In the genomic region with DNA sequence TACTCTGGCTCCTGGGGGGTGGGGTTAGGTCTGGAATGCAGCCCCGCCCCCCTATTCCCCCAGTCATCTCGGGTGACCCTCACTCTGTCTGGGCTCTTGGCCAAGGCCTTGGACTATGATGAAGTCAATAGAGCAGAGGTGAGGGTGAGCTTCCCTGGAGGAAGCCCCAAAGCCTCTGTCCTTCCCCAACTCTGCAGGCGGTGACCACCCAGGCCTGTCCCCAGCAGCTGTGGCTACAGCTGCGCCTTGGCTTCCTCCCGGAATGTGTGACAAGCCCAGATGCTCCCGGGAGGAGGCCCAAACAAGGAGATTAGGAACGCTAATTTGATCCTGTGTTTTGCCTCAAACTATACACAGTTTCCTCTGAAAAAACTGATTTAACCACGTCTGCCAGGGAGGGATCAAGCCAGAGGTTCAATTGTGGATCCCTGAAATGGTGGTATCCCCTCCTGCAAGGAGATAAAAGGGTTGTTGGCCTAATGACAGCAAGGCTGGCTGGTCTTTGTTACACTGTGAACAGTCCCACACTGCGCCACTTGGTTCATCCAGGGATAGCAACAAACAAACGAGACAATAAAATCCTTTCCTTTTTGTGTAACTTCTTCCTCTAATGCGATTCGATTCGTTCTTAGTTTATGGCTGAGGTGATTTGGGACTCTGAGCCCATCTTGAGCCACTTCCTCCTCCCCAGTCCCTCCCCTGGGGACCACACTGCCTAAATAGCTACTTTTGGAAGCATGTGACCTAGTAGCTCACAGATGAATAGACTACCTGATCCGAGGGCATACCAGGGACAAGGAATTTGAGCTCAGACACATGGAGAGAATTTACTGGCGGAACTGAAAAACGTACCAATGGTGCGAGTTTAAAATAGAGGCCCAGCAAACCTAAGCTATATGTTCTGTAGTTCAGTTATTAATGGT, we compare ENCODE assay signal across 8 mouse cellular contexts. TPM values are rescaled to one million over a fixed set of nuclear protein-coding genes. Genes with fewer than 3 reads are reported as not detected.
A peak's percentile ranks its signal among the peaks of the same experiment; 100 is the strongest.
DNase-seq lines count a peak whose midpoint lies in the region; ATAC-seq and TF ChIP-seq lines count a peak whose summit lies in the region.

No protein-coding gene starts in this region.

- no peaks in the 10 kb centered on the region for H3K27me3 ChIP-seq in embryonic facial prominence, embryonic 15.5 days
- 0 out of 2 replicates have a peak, but pooled peaks cover under 1% of the 10 kb centered on the region for H3K27me3 ChIP-seq in heart, postnatal 0 days (ENCODE audit: control insufficient read depth, insufficient read depth, low read length)
- H3K27me3 ChIP-seq in limb, embryonic 10.5 days (ENCODE audit: low read depth, poor library complexity, severe bottlenecking) = 0 out of 2 replicates have a peak, but pooled peaks cover 6% of the 10 kb centered on the region
- no peaks in the 10 kb centered on the region for H3K27me3 ChIP-seq in neural tube, embryonic 15.5 days (replicated peaks)

- peaks cover 36% of the 10 kb centered on the region for H3K4me1 ChIP-seq in embryonic facial prominence, embryonic 15.5 days
- H3K4me1 ChIP-seq in heart, postnatal 0 days (ENCODE audit: control insufficient read depth, insufficient read depth) = peaks cover 18% of the 10 kb centered on the region; the same call in 1 of the 2 replicates
- H3K4me1 ChIP-seq in limb, embryonic 10.5 days = peaks cover 22% of the 10 kb centered on the region
- H3K4me1 ChIP-seq in neural tube, embryonic 15.5 days = peaks cover 24% of the 10 kb centered on the region

- no peaks in the 10 kb centered on the region for H3K36me3 ChIP-seq in embryonic facial prominence, embryonic 15.5 days
- no peaks in the 10 kb centered on the region for H3K36me3 ChIP-seq in heart, postnatal 0 days (replicated peaks; ENCODE audit: control insufficient read depth, insufficient read depth, low read length)
- no peaks in the 10 kb centered on the region for H3K36me3 ChIP-seq in limb, embryonic 10.5 days
- H3K36me3 ChIP-seq in neural tube, embryonic 15.5 days = no peaks in the 10 kb centered on the region

- no peak for TF ChIP-seq EP300 in heart, postnatal 0 days (IDR thresholded peaks at IDR 0.05; ENCODE audit: low read depth)

- H3K9me3 ChIP-seq in embryonic facial prominence, embryonic 15.5 days (replicated peaks) = no peaks in the 10 kb centered on the region
- no peaks in the 10 kb centered on the region for H3K9me3 ChIP-seq in heart, postnatal 0 days (replicated peaks; ENCODE audit: control insufficient read depth, low read length)
- no peaks in the 10 kb centered on the region for H3K9me3 ChIP-seq in limb, embryonic 10.5 days (replicated peaks)
- no peaks in the 10 kb centered on the region for H3K9me3 ChIP-seq in neural tube, embryonic 15.5 days (replicated peaks)

- no peak overlapping the region for H3K4me3 ChIP-seq in embryonic facial prominence, embryonic 15.5 days (replicated peaks)
- H3K4me3 ChIP-seq in heart, postnatal 0 days (ENCODE audit: low read depth, low read length) = no peak overlapping the region
- H3K4me3 ChIP-seq in limb, embryonic 10.5 days = no peak overlapping the region
- H3K4me3 ChIP-seq in neural tube, embryonic 15.5 days (replicated peaks) = no peak overlapping the region

- H3K4me2 ChIP-seq in embryonic facial prominence, embryonic 15.5 days (replicated peaks) = no peak overlapping the region
- H3K4me2 ChIP-seq in heart, postnatal 0 days (ENCODE audit: low read depth, low read length) = no peak overlapping the region
- H3K4me2 ChIP-seq in neural tube, embryonic 15.5 days = no peak overlapping the region

- peak; percentile 56 for ATAC-seq in embryonic facial prominence, embryonic 15.5 days (ENCODE audit: insufficient number of reproducible peaks, low FRiP score, low TSS enrichment, low read depth)
- ATAC-seq in heart, postnatal 0 days (ENCODE audit: insufficient read depth, low read depth) = peak; percentile 59
- ATAC-seq in neural tube, embryonic 15.5 days (ENCODE audit: low FRiP score) = no peak

- peak overlapping the region; percentile 80 for H3K27ac ChIP-seq in embryonic facial prominence, embryonic 15.5 days (replicated peaks)
- peak overlapping the region; percentile 17; the same call in 1 of the 2 replicates for H3K27ac ChIP-seq in heart, postnatal 0 days (ENCODE audit: low read depth)
- peak overlapping the region; percentile 78 for H3K27ac ChIP-seq in limb, embryonic 10.5 days
- H3K27ac ChIP-seq in neural tube, embryonic 15.5 days (replicated peaks) = peak overlapping the region; percentile 72

- TF ChIP-seq CTCF in heart, postnatal 0 days (IDR thresholded peaks at IDR 0.05; ENCODE audit: low read depth) = no peak

- peak; percentile 14 for DNase-seq in kidney, adult 11 months
- no peak for DNase-seq in kidney, adult 9 months
- no peak for DNase-seq in heart, postnatal 0 days (ENCODE audit: low spot score)
- no peak for DNase-seq in limb, embryonic 10.5 days (ENCODE audit: low spot score)
- DNase-seq in right cerebral cortex, postnatal 14 days = no peak
- no peak for DNase-seq in frontal cortex, postnatal 10 days (ENCODE audit: low spot score in 2 of 2)

- 20% methylated on average over 17 of the region's 17 CpGs for WGBS in embryonic facial prominence, embryonic 15.5 days
- 35% methylated on average over 17 of the region's 17 CpGs for WGBS in heart, postnatal 0 days
- 25% methylated on average over 17 of the region's 17 CpGs for WGBS in limb, embryonic 10.5 days
- 20% methylated on average over 17 of the region's 17 CpGs for WGBS in neural tube, embryonic 15.5 days

- no peak overlapping the region for H3K9ac ChIP-seq in embryonic facial prominence, embryonic 15.5 days
- H3K9ac ChIP-seq in heart, postnatal 0 days (replicated peaks; ENCODE audit: low read depth, low read length) = no peak overlapping the region
- no peak overlapping the region for H3K9ac ChIP-seq in neural tube, embryonic 15.5 days (replicated peaks)

RNA-seq across cellular contexts. Expression of gene Ccin, which starts 4.5 kb away (rescaled TPM):
- not detected in 2 replicates for polyA plus RNA-seq in embryonic facial prominence, embryonic 15.5 days (2015; fragmentation: Nextera tagmentation; extraction: Ambion mirVana)
- not detected in 2 replicates for total RNA-seq in heart, postnatal 0 days (2014; rRNA removed; ENCODE audit: low replicate concordance)
- polyA plus RNA-seq in heart, postnatal 0 days (2015; fragmentation: Nextera tagmentation; extraction: Ambion mirVana) = not detected in 2 replicates
- not detected in 2 replicates for polyA plus RNA-seq in limb, embryonic 10.5 days (2016; fragmentation: Nextera tagmentation; extraction: Ambion mirVana)
- not detected in 2 replicates for polyA plus RNA-seq in neural tube, embryonic 15.5 days (2015; fragmentation: Nextera tagmentation; extraction: Ambion mirVana)

RNA-seq across cellular contexts. Expression of gene Glipr2, which starts 21.6 kb away (rescaled TPM):
- 84.4 and 102 TPM in 2 replicates for polyA plus RNA-seq in embryonic facial prominence, embryonic 15.5 days (2015; fragmentation: Nextera tagmentation; extraction: Ambion mirVana)
- total RNA-seq in heart, postnatal 0 days (2014; rRNA removed; ENCODE audit: low replicate concordance) = 35.8 and 39.2 TPM in 2 replicates
- 27.3 and 28.4 TPM in 2 replicates for polyA plus RNA-seq in heart, postnatal 0 days (2015; fragmentation: Nextera tagmentation; extraction: Ambion mirVana)
- polyA plus RNA-seq in limb, embryonic 10.5 days (2016; fragmentation: Nextera tagmentation; extraction: Ambion mirVana) = 30.1 and 44.7 TPM in 2 replicates
- polyA plus RNA-seq in neural tube, embryonic 15.5 days (2015; fragmentation: Nextera tagmentation; extraction: Ambion mirVana) = 42.3 and 51.4 TPM in 2 replicates

RNA-seq across cellular contexts. Expression of gene Clta, which starts 25.5 kb away (rescaled TPM):
- 247 and 259 TPM in 2 replicates for polyA plus RNA-seq in embryonic facial prominence, embryonic 15.5 days (2015; fragmentation: Nextera tagmentation; extraction: Ambion mirVana)
- total RNA-seq in heart, postnatal 0 days (2014; rRNA removed; ENCODE audit: low replicate concordance) = 128 and 168 TPM in 2 replicates
- 106 and 112 TPM in 2 replicates for polyA plus RNA-seq in heart, postnatal 0 days (2015; fragmentation: Nextera tagmentation; extraction: Ambion mirVana)
- polyA plus RNA-seq in limb, embryonic 10.5 days (2016; fragmentation: Nextera tagmentation; extraction: Ambion mirVana) = 215 and 217 TPM in 2 replicates
- 342 and 381 TPM in 2 replicates for polyA plus RNA-seq in neural tube, embryonic 15.5 days (2015; fragmentation: Nextera tagmentation; extraction: Ambion mirVana)

Comparison
In these comparisons a context has a peak if more than half of its experiments do, and no peak if none do; other contexts are left out.
1. H3K27ac ChIP-seq: peak in every context shown above with its lines; median percentile 80 in embryonic facial prominence, embryonic 15.5 days; 78 in limb, embryonic 10.5 days; 72 in neural tube, embryonic 15.5 days; 17 in heart, postnatal 0 days.